Mouse (Mus musculus) cerebellum, postnatal 36 days (tissue): ENCODE results near the gene Pkm.

Experiments used
- DNase-seq, 2 experiments: peaks; one replicate each; pipeline ENCODE4 v3.0.0; 2021 to 2022; ENCODE audit warnings: mixed read lengths in 2 of 2

Gene Pkm

DNA sequence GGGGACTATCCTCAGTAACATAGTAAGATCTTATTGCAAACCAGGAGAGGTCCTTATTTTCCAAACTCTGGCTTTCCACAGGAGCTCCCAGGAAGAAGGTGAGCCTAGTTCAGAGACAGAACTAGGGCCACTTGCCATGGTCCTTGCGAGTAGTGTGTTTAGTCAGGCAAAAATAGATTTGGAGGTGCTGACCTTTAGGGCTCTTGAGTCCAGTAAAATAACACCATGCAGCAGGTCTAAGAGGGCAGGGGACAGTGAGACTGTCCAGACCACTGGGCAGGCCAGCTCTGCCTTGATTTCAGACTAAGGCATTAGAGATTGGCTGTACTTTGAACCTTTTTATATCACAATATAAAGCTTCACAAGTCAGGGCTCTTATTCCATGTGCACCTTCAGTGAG lies 10.6 kb downstream of the Pkm start:
- no peak for DNase-seq

DNA sequence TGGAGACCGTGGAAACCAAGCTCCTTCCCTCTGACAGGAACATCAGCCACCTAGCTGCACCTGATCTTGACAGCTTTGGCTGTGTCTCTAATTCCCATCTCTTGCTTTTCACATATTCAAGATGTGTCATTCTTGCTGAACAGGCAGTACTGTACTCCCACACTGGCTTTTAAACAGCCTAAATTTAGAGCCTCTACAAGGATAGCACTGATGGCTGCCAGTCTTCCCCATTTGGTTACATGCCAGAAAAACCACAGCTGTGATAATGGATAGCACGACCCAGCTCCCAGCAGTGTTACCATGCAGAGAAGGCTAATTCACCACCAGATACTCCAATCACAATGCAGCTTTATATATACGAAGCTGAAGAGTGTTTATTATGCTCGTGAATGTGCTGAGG lies 11.1 kb downstream of the Pkm start:
- no peak for DNase-seq

DNA sequence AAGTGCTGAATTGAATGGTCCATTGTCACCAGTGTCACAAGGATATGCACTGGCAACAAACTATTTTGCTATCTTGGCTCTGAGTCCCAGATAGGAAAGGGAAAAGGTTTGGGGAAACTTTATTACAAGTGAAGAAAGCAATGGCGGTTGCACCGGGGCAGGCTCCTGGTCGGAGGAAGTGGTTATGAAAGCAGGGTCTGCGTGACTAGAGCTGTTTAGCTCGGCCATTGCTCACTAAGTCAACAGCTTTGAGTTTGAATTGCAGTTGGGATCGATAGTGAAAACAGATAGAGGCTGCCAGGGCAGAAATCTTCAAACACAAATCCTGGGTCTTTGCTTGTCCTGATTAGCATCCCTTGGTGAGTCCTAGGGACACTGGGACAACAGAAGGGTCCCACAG lies 11.7 kb downstream of the Pkm start:
- no peak for DNase-seq

DNA sequence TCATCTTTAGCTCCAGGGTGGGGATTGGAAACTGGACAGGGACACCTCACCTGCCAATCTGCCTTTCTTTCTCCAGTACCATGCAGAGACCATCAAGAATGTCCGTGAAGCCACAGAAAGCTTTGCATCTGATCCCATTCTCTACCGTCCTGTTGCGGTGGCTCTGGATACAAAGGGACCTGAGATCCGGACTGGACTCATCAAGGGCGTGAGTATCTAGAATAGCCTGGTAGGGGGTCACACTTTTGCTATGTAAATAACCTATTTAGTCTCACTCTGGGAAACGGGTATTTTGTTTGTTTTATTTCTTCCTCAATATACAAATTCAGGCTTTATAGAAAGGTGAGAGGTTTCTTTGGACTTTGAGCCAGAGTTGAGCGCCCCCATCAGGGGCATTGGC lies 12.3 kb downstream of the Pkm start:
- DNase-seq: no peak

DNA sequence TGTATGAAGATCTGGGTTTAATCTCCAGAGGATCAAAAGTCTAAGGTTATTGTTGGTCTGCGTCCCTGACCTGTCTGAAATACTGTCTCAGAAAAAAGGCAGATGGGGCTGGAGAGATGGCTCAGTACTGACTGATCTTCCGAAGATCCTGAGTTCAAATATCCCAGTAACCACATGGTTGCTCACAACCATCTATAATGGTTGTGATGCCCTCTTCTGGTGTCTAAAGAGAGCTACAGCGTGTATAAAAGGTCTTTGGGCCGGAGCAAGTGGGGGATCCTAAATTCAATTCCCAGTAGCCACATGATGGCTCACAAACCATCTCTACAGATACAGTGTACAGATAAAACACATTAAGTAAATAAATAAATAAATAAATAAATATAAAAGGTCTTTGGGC lies 13.0 kb downstream of the Pkm start:
- DNase-seq: no peak

DNA sequence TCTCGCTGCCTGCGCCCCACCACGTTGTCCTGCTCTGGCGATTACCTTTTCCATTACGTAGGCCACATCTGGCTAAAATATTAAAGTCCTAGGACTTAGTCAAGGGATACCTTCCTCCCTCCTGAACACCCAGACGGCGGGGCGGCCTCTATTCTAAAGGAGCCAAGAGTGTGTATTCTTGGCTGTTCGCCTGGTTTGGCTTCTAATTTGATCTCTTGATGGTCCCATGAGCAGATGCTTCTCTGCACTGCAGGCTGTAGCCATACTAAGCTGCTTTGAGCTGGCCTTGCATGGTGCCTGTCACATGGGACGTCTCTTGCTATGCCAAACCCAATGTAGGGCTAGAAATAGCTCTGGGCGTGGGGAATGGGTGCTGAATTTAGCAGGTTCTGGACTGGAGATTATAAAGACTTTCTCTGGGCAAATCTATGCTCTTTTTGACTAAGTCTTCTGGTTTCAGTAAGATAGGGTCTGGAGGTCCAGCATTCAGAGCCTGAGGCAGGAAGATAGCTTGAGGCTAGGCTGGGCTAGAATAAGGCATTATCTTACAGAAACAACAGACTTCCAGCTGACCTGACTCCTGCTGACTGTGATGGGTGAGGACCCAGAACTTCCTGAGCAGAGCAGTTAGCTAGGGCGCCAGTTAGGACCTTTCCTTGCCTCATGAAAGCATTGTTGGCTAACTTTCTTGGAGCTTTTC lies 16.2 kb downstream of the Pkm start:
- DNase-seq: peak; percentile 36 to 56

DNA sequence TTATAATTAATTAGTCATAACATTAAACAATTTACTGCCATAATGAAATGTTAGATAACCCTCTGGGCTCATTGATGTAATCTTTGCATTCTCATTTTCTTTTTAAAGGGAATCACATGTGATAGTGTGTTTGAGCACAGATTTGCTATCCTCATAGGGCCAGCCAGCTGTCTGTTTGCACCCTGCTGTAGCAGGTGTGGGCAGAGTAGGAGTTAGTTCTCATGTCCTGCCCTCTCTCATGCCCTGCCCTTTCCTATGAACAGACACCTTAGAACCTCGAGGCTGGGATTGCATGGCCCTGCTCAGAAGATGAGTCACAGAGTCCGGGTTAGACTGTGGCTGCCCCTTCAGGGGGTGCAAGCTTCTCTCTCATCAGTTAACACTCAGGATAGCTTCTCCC lies 17.3 kb downstream of the Pkm start:
- DNase-seq: no peak

DNA sequence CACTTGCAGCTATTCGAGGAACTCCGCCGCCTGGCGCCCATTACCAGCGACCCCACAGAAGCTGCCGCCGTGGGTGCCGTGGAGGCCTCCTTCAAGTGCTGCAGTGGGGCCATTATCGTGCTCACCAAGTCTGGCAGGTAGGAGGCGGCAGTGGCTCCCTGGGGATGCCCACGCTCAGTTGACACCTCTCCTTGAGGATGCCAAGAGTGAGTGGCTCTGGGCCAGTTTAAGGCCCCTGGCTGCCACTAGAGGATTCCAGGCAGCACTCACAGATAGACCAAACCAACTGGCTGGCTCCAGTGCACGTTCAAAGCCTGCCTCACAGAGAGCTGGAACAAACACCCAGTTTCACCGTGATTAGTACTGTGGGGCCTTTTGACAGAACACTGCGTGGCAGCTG lies 19.4 kb downstream of the Pkm start:
- peak in 1 of 2 experiments; percentile 30 for DNase-seq

DNA sequence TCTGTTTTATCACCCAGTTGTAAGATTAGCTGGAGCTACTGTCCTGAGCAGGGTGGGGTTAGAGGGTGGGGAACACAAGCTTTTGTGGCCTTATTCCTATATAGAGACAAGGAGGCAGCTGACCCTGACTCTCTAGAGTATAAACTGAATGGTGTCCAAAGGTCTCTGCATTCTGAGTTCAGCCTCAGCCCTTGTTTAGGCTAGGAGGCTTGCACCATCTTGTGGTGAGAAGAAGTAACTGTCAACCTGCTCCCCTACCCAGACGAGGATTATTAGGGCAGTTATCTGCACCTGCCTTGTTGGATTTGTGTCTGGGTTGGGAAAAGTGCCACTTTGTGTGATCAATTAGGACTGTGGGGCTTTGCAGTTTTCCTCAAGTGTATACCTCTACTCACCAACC lies 22.1 kb downstream of the Pkm start:
- peak in 1 of 2 experiments; percentile 37 for DNase-seq

DNA sequence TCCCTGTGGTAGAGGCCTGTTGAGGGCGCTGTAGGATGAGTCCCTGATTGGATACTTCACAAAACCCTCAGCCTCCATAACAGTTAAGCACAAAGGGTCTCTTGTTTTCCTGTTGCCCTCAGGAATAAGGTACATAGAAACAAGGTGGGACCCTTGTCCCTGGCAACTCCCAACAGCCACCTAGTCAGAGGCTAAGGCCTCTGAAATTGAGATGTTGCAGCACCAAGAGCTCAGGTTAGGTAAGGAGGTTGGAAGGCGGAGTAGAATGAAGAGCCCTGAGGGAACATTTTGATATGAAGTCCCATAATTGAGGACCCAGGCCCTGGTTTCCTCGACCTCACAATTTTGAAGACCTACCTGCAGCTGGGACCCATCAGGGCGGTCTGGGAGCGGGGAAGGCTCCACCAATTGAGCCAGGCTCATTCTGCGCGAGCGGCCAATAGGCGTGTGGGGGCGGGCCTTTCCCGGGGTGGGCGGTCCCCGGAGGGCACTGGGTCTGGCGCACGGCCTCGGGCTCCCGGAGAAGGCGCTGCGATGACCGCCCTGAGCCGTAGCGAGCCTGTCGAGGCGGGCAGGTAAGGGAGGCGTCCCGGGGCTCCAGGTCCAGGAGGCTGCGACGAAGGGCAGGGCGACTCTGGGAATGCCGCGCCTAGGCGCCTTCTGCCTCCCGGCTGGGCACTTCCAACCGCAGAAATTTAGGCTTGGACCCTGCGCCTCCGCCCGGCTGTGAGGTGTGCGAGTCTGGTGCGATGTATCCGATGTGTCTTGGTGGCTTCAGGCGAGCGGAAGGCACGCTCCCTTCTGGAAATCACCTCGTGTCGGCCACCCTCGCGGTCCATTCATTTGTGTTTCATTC lies 23.7 kb downstream of the Pkm start, which contains the start of gene Gramd2:
TSS of gene Gramd2 (plus strand) at position 467 of the 856 bp plus-strand sequence.
- peak; percentile 75 to 85 for DNase-seq

DNA sequence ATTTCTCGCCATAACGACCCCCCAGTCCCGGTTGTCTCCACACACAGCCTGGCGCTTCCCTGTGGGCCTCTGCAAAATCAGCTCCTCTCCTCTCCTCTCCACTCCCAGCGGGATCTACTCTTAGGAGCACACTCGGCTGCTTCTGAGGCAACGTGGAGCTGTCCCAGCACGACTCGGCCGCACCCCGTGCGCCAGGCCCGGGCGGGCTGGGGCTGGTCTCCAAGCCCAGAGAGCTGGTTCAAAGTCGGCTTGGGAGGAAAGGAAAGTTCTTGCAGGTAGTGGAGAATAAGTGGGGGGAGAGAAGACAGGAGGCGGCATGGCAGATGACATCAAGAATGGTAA lies 24.3 kb downstream of the Pkm start:
- DNase-seq: peak in 1 of 2 experiments; percentile 24

DNA sequence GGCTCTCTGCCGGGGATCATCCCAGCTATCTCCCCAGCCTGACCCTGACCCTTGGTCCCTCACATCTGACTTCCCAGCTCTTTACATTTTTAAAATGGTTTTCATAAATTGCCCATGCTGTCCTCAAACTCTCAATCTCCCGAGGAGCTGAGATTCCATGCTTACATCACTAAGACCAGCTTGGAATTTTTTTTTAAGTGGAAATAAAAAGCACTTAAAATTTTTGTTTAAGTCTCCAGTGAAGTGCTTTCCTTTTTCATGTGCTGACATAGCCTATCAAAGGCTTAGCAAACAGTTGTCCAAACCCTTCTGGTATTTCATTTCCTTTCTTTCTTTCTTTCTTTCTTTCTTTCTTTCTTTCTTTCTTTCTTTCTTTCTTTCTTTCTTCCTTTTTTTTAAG lies 27.9 kb downstream of the Pkm start:
- DNase-seq: no peak

DNA sequence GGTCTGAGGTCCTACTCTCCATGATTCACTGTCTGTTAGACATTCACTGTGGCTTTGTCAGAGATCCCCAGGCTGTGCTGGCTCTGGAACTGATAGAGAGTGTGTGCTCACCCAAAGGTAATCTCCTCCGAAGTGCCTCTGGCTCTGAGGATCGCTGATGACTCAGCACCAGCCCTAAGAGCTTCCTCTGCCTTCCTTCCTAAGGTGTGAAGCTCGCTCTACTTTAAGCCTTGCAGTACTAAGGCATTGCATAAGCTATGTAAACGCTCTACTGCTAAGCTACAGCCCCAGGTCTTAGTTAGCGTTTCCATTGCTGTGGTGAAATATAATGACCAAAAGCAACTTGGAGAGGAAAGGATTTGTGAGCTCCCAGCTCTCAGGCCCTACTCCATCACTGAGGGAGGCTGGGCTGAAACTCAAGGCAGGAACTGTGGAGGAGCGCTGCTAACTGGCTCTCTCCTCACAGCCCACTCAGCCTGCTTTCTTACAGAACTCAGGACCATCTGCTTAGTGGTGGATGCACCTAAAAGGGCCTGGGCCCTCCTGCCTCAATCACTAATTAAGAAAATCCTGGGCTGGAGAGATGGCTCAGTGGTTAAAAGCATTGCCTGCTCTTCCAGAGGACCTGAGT lies 31.4 kb downstream of the Pkm start:
- no peak for DNase-seq

DNA sequence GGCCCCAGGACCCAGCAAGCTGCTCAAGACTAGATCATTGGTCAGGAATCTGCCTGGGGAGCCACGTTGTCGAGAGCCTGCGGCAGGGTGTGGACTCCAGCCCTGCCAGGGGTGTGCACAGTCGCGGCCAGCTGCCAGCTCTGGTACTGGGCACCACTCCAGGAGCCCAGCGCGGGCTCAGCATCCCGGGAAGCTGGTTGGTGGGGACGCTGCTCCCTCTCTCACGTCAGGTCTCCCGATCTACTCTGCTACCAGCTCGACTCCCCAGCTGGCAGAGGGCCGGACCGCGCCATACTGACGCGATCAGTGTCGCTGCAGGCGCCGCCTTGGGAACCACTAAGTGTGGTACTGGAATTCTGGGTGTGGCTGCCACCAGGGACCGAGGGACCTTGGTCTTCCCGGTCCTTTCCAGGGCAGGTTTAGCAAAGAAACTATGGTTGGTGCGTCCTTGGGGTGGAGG lies 35.5 kb downstream of the Pkm start:
- peak; percentile 54 to 66 for DNase-seq

DNA sequence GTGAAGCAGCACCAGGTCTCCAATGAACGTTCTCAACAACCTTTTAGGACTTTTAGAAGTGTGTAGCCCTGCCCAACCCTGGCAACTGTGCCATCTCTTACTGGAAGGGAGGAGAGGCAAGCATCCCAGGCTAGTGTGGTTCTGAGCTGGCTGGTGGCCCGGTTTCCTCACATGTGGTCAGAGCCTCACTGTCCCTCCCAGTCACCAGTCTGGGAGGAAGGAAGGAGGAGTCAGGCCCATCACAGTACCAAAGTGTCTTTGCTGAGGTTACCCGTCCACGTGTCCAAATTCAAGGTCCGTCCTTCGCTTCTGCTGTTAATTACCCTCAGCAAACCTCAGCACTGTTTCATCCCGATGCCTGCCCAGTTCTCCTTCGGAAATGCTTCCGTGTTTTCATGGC lies 36.0 kb downstream of the Pkm start:
- peak; percentile 51 to 59 for DNase-seq

DNA sequence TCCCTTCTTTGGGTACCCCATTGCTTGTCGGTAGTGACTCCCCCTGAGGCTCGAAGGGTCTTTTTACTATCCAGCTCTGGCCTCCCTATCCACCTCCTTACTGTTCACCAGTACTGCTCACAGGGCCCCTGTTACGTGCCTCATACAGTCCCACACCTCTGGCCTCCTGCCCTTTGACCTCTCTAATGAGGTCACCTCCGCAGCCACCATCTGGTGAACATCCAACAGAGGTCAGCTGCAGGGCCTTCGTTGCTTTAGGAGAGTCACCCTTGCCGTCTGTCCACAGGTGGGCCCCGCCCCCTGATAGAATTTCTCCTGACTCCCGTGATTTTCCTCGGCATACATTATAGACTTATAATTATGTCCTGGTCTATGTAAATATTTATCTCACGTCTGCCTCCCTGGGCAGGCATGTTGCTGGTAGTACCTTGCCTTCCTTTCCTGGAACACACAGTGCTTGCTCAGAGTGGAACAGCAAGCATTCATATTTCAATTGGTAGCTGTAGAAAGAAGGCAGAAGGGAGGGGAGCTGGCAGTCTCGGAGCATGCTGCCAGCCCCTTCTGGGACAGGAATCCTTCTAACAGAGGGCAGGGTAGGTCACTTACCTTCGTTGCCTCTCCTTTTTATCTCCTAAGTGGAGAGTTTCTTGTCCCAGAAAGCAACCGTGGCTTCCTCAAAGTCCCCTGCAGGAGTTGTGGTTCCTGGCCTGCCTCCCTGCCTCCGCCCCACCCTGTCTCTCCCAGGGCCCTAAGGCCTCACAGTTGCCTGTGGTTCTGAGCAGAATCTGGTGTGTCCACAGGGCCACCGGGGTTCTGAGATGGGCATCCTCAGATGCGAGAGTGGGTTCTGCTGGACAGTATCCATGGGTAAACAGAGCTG lies 38.6 kb downstream of the Pkm start:
- no peak for DNase-seq

DNA sequence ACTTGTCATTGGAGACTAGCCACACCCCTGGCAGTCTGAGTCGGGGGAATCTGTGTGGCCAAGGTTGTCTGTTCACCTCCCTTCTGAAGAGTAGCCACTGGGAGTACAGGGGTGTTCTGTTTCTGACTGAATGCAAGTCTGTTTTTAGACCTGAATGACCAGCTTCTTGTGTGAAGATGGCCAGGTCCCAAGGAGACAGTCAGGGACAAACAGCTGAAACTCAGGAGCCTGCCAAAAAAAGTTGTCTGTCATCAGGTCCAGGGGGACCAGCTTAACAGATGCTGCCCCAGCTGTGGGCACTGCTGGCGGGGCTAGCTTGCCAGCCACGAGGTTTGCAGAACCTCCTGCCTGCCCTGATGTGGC lies 39.3 kb downstream of the Pkm start:
- DNase-seq: no peak

DNA sequence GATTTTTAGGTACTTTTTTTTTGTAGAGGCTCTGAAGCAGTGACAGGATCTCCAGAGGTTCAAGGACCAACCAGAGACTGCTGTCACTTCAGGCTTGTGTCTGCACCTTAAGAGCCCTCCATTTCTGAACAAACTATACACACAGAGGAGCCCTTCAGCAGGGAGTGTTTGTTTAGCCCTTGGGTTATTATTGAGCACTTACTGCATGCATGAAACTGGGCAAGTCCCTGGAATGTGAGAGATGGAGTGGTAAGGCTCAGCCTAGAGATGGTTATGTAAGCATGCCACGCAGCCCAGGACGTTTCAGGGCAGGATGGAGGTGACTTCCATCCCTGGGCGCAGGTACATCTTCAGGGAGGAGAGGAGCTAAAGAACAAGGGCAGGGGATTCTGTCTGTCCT lies 40.2 kb downstream of the Pkm start:
- no peak for DNase-seq

DNA sequence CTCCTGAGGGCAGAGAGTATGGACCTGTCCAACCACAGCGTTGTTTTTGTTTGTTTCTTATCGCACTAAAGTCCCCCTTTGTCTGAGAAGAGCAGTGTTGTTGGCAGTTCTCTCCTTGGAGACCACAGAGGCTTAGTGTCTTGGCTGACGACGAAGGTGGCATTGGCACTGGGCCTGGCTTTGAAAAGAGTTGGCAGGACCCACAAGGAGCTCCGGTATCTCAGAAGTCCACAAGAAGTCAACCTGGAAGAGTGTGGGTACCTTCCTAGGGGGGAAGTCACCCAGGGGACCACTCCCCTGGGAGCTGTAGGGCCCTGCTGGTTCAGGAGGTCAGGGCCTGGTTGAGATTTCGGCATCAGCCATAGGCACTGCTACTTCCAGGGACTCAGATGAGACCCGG lies 44.9 kb downstream of the Pkm start:
- DNase-seq: no peak

DNA sequence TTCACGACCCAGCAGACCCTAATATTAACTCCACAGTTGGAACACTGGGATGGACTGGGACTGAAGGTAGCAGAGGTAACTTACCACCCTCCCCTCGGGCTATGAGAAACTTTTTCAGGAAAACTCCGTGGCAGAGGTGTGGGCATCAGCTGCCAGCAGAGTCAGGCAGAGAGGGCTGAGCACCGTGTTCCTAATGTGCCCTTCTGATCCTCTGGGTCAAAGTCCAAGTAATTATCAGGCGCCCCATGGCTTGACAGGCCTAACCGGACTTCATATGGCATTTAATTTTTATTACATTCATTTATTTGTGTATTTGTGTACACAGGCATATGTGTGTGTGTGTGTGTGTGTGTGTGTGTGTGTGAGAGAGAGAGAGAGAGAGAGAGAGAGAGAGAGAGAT lies 46.9 kb downstream of the Pkm start:
- DNase-seq: no peak

DNA sequence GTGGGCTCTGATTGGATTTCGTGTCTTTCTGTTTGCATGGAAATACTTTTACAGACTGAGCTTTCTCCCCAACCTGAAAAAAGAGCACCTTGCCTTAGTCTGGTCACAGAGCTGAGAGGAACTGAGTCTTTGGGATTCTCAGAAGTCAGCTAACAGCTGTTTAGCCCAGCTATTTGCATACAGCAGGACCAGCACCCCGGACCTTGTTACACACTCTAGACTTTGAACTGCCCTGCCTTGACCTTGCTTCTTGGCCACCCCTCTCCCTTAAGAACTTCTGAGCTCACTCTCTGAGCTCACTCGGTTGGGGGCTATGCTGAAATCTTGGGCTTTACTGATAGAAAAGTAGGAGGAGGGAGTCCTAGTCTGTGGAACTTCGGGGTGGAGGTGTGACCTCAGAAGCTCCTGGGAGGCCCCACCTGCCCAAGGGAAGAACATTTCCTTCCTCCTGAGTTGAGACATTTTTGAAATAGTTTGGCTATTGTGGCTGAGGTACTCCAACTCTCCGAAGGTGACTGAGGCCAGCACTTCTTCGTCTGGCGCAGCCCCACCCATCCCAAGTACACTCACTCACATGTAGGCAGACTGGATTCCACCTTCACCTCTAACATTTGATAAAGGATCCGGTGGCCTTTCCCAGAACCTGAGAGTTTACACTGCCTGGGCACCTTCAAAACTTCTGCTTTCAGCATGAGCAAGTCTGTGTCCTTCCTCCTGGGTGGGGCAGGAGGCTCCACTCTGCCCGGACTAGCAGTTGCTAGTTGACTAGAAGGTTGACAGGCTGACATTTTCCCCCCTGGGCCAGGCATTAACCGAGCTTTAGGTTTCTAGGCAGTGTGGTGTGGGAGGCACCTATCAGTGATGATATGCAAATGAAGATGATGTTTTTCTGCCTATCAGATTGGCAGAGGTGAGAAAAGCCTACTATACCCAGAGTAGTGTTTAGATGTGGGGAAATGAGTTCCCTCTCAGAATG lies 51.0 kb downstream of the Pkm start:
- DNase-seq: no peak

DNA sequence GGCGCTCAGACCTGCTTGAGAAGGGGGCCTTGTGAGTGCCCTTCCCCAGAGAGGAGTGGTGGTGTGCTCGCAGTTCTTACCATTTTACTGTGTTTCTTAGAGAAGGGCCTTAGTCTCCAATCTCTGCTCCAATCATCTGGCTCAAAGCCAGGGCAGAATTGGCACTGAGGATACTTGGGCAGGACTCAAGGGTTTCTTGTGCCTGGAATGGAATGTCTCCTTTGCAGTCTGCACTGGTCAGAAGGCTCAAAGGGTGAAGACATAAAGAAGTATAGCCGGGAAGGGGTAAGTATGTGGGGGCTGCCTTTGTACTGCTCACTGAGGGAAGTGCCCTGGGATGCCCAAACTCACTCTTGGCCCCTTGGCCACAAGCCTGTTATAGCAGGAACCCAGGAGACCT lies 53.1 kb downstream of the Pkm start:
- no peak for DNase-seq
